Mouse (Mus musculus) liver, adult 2 months (tissue): ENCODE results near the gene Jarid2.

Experiments
- CTCF ChIP-seq: fragments of 200-500 bp; IDR thresholded peaks from 2 replicates; pipeline ENCODE4 v1.5.1; 2011; ENCODE audit warnings: low read depth, low read length, control low read depth
- POLR2A ChIP-seq: fragments of 200-500 bp; IDR thresholded peaks from 2 replicates; pipeline ENCODE4 v1.6.1; 2011; ENCODE audit warnings: low read length, control low read depth; ENCODE audit not compliant: insufficient read depth; ENCODE audit errors: extremely low read depth

GRCm38 (mm10) chr13:44839866-44840835, 110.9 kb downstream of the Jarid2 start:
- TF ChIP-seq POLR2A (no peak), CTCF (no peak)
